Mouse (Mus musculus) WW6 (cell line): ENCODE measurements around the gene Sema6c.
A peak's percentile ranks its signal among the peaks of the same experiment; 100 is the strongest.
"Not testable (repeated sequence)": the region's sequence is repeated elsewhere in the genome, so short reads cannot be mapped to it uniquely, and the experiment has no call there.

Experiments
- DNase-seq: peaks from one replicate; pipeline ENCODE4 v3.0.0-alpha.2; 2013; ENCODE audit warnings: low read depth, low spot score

The Sema6c gene

GRCm38 (mm10) chr3:95159987-95160963 is at the start of gene Sema6c:
Gene Sema6c, plus strand, starts transcription at chr3:95160457.
- peak; percentile 69 for DNase-seq

- DNase-seq, result peak; percentile 81
Measured at GRCm38 (mm10) chr3:95110911-95111726, 49.1 kb upstream of the Sema6c start, which contains the start of gene Vps72. Gene Vps72, plus strand, starts transcription at chr3:95111022.

- DNase-seq, result no peak
Measured at GRCm38 (mm10) chr3:95112760-95113159, 47.5 kb upstream of the Sema6c start.

GRCm38 (mm10) chr3:95117751-95118150 is 42.5 kb upstream of the Sema6c start:
- no peak for DNase-seq

GRCm38 (mm10) chr3:95121580-95121979 is 38.7 kb upstream of the Sema6c start:
- DNase-seq, result no peak

- no peak for DNase-seq
Measured at GRCm38 (mm10) chr3:95124246-95124645, 36.0 kb upstream of the Sema6c start, which contains the start of gene Tmod4. Gene Tmod4, plus strand, starts transcription at chr3:95124476.

GRCm38 (mm10) chr3:95124972-95125371 is 35.3 kb upstream of the Sema6c start:
- DNase-seq, result no peak

GRCm38 (mm10) chr3:95129226-95129651 is 31.0 kb upstream of the Sema6c start:
- DNase-seq, result no peak

- DNase-seq, result no peak
Measured at GRCm38 (mm10) chr3:95130081-95130480, 30.2 kb upstream of the Sema6c start.

GRCm38 (mm10) chr3:95132389-95132788 is 27.9 kb upstream of the Sema6c start:
- not testable (repeated sequence) for DNase-seq

- no peak for DNase-seq
Measured at GRCm38 (mm10) chr3:95133176-95133575, 27.1 kb upstream of the Sema6c start.

GRCm38 (mm10) chr3:95133680-95134101 is 26.6 kb upstream of the Sema6c start, which contains the start of the genes Scnm1 and Lysmd1:
Gene Scnm1, minus strand, starts transcription at chr3:95134011.
Gene Lysmd1, plus strand, starts transcription at chr3:95134088.
- DNase-seq, result peak; percentile 73

GRCm38 (mm10) chr3:95134133-95134532 is 26.1 kb upstream of the Sema6c start:
- not testable (repeated sequence) for DNase-seq

- DNase-seq, result no peak
Measured at GRCm38 (mm10) chr3:95135023-95135422, 25.2 kb upstream of the Sema6c start.

GRCm38 (mm10) chr3:95135433-95136052 is 24.7 kb upstream of the Sema6c start:
- DNase-seq, result no peak

- DNase-seq, result no peak
Measured at GRCm38 (mm10) chr3:95136336-95136735, 23.9 kb upstream of the Sema6c start.

- DNase-seq, result no peak
Measured at GRCm38 (mm10) chr3:95139586-95140288, 20.5 kb upstream of the Sema6c start.

- DNase-seq, result no peak
Measured at GRCm38 (mm10) chr3:95140289-95140595, 20.0 kb upstream of the Sema6c start.

- no peak for DNase-seq
Measured at GRCm38 (mm10) chr3:95140795-95141194, 19.5 kb upstream of the Sema6c start.

GRCm38 (mm10) chr3:95141474-95141873 is 18.8 kb upstream of the Sema6c start:
- DNase-seq, result no peak
